Mouse (Mus musculus) spleen, postnatal 14 days (tissue): ENCODE results near the gene Rexo2.
"Not testable (repeated sequence)": the region's sequence is repeated elsewhere in the genome, so short reads cannot be mapped to it uniquely, and the experiment has no call there.

Experiments used
- DNase-seq, 2 experiments: peaks; one replicate each; pipeline ENCODE4 v3.0.0; 2021 to 2022; ENCODE audit warnings: low spot score in 2 of 2

Gene Rexo2

DNA sequence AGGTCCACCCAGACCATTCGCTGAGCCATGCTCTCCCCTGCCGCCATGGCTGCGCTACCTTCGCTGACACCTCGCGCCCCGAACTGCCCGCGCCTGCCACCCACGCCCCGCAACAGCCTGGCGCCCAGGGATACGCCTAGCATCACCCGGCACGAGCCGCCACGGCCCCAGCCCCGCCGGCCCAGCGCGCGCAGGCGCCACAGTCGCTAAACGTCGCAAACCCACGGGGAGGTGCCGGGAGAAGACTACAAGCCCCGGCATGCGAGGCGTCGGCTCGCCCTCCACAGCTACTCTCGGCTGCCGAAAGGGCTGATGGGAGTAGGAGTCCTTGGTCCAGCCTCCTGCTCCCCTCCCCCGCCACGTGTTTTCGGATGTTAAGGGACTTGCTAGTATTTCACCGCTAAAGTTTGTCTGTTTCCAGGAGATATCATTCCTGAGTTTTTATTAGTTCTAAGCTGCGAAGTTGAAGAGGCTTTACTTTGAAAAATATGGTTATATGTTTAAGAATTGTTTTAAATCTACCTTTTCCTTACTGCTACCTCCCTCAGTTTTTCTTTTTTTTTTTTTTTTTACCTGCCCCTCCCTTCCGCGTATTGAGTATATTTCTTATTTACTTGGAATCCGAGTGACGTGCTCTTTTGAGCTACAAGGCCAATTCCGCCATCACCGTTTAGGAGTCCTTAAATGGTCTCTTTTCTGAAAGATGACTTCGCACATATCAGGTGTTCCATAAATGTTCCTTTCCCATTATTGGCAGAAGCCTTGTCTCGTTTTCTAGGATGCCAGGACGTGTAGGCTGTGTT is at the start of gene Rexo2:
Gene Rexo2, minus strand, starts transcription at position 213 of the 803 bp plus-strand sequence.
- peak; percentile 87 to 91 for DNase-seq

DNA sequence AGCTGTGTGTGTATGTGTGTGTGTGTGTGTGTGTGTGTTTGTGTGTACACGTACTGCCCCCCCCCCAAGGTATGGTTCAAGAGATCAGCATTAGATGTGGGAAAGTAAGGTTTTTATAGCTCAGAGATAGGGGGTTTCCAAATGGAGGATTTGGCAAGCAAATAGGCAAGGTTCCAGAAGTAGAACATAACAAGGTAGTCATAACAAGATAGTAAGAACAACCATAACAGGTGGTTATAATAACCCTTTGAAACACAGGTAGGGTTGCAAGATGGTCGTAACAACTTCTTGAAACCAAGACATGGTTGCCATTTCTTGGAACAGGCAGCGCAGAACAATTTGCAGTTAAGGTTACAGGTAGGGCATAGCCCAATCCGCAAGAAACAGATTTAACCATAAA is 46.1 kb upstream of the Rexo2 start:
- no peak for DNase-seq

DNA sequence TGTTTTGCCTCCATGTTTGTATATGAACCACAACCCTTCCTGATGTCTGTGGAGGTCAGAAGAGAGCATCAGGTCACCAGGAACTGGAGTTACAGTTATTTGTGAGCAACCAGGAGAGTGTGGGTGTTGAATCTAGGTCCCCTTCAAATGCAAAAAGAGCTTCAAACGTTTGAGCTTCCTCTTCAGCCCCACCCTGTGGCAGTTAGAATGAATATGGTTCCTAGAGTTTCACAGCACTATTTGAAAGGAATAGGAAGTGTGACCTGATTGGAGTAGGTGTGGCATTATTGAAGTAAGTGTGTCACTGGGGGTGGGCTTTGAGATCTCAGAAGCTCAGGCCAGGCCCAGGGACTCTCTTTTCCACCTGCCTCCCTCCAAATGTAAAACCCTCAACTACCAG is 45.1 kb upstream of the Rexo2 start:
- DNase-seq: no peak

DNA sequence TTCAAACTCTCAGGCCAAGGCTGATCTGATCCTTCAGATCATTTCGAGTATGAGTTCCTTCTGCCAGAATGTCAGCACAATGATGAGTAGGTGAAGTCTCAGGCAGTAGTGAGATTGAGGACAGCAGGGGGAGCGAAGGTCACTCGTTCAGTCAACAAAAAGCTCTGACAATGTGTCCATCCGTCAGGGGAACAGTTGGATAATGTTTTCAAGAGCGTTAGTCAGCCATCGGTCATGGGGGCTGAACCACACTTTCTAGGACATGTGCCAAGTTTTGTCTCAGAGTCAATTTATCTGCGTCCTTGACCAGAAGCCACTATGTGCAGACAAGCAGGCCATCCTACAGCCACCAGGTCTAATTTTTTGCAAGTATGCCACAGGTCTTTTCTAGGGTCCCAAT is 40.0 kb upstream of the Rexo2 start:
- DNase-seq: not testable (repeated sequence)

DNA sequence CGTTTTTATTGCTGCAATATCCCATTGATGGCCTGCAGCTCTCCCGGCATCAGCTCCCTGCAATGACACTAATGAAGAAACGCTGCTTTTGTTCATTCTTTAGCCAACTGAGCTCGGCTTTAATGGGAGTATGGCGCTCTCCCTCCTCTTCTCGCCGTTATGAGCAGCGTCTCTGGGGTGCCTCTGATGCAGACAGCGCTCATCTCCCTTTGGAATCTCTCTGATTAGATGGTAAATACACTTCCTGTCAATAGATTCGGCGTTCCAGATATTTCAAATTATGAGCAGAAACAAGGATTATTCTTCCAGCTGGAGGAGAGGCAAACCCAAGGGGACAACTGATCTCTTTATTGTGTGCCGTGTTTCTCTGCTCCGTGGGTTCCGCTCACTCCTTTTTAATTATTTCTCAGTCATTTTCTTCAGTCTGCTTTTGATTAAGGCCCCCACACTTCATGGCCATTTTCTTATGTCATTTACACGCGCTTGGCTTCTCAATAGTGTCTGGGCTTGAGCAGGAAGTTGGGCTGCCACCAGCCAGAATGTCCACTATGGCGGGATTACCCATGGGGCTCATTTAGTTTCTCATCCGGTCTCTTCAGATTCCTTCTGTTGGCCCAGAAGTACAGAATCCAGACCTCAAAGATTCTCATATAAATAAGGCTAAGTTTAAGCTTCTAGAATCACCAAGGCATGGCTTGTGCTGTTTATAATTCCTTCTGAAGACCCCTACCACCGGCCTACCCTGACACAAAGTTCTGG is 37.1 kb upstream of the Rexo2 start:
- no peak for DNase-seq

DNA sequence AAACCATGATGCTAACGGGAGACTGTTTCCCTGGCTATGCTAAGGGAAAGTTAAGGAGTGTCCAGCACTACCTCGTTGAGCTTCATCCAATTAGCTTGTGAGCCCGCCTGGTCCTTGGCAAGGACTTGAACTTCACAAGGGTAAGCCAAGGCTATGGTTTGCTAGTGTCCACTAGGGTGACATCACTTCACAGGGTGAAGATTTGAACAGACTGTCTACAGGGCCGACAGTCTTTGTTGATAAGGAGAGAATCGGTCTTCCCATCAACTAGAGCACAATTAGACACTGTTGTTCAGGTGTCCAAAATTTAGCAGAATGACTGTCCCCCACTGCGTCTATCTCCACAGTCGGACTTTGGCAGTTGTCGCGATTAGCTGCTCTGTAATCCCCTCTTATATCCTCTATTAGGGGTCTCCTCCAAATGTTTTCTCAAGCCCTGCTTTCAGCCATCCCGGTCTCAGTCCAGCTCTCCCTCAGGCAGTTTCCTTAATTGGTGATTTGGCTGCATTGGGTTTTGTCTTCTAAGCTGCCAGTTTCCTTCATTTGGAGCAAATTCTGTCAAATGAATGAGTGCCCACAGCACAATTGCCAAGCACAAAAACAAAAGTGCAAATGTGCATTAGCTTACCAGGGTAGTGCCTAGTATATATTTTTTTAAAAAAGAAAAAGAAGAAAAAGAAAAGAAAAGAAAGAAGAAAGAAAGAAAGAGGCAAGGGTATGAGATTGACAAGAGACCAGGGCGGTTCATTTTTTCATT is 36.4 kb upstream of the Rexo2 start:
- no peak for DNase-seq

DNA sequence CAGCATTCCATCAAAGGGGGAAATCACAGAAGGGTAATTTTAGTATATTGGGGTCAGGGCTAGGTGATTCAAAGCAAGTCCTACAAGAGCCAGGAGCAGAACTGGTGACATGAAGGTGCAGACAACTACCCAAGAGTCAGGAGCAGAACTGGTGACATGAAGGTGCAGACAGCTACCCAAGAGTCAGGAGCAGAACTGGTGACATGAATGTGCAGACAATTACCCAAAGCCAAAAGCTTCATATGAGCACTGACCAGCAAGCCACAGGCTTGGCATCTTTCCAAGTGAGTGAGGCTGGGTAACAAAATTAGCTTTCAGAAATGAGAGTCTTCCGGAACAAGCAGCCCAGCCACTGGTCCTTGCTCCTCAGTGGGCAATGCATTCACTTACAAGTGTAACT is 34.9 kb upstream of the Rexo2 start:
- DNase-seq: no peak

DNA sequence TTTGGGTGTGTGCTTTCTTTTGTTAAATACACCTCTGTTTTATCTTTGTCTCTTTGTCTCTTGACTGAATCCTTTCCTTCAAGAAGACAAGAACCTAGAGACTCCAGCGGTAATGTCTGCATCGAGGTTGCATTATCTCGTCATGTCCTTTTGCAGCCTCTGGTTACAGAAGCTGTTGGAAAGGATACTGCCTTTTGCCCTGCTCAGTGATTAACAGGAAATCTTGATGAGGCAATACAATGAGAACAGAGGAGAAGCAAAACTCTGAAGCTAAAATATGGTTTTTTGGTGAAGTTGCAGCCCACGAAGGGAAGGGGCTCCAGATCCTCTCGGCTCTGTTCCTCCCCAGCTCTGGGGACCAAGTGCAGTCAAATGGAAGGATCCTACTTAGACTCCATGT is 29.7 kb upstream of the Rexo2 start:
- no peak for DNase-seq

DNA sequence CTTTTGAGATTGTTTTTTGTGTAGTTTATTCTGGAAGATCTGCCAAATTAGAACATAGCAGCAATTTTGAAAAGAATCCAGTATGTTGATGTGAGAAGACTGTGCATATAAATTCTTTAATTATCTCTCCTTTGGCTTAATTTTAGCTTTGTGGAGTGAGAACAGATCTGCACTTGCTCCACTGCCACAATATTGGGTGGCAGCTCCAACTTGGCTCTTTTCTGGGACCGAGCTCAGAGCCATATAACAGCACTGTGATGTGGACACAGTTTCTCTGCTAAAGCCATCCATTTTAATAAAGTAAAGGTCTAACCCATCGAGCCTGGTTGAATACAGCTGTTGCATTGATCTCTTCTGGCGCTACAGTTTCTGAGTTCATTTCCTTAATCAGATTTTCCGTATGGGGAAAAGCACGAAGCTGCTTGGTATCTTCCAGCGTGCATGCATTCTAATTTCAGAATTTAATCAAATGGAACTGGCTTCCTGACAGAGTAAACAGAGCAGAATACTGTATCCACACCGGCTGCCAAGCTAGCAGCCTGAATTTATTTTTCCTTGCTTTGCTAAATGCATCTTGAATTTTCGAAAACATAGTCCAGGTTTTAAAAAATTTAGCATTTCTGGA is 24.4 kb upstream of the Rexo2 start:
- DNase-seq: no peak

DNA sequence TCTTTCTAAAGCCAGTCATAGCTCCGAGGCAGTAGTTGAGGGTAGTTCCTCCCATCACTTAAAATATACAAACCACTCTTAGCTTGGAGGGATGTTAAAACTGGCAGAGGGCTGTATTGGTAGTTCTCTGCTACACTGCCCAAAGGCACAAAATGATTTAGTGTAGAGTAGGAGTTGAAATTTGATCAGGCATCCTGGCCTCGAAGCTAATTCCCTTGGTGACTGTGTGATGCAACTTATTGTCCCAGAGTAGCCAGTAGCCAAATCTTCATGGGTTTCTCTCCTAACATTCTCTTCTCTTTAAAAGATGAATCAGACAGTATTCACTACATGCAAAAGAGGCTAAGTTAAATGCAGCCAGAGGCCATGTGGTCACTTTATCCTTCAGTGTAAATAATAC is 22.6 kb upstream of the Rexo2 start:
- no peak for DNase-seq

DNA sequence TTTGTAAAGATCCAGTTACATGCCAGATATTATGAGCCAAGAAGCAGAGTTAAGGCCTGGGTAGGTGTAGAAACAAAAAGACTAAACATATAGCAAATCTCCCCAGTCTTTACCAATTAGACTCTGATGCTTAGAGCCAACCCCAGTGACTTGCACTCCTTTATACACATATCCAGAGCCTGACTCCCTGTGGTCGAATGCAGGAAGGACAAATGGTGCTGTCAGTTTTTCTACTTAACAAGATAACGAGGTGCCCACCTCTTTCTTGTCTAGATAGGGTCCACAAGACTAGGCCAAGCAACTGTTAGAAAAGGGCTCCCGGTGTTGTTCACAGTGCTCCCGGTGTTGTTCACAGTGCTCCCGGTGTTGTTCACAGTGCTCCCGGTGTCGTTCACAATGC is 20.8 kb upstream of the Rexo2 start:
- no peak for DNase-seq

DNA sequence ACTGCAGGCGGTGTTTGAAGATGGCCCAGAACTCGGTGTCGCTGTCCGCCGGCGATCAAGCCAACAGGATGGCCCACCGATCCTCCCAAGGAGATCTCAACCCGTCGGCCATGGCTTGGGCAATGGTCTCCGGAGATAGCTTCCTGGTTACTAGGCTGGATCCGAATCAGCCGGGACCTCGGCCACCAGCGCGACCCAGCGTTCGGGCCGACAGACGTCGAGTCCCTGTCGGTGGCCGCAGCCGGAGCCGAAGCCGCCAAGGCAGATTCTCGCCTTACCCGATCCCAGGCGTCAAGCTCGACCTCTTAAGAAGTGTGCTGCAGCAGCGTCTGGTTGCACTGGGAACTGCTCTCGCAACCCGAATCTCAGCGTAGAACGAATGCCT is 15.1 kb upstream of the Rexo2 start:
- no peak for DNase-seq

DNA sequence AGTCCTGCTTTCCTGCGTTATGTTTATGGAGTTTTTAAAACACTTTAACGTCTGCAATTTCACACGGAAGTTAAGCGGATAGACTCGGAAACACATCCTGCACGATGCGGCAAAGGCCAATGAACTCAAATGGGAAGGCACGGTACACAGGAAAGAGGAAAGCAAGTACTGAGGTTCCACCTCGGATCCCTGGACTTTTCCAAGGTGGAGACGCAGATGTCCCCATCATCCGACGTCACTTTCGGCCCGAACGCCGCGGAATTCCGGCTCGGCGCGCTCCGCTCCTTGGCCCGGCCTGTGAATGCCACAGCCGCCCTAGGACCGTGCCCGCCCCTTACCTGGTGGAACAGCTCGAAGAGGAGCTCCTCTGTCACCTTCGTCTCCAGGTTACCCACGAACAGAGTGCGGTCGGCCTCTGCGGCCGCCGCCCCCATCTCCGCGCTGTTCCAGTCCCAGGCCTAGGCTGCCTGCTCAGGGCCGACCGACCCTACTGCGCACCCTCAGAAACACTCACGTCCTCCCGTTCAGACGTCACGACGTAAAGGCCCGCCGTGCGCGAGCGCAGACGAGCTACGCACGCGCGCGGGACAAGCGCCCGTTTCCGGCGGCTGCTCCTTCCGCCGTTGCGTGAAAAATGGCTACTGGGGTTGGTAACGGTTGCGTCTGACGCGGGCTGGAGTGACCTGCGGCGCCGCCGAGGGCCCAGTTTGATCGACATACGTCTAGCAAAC is 14.6 kb upstream of the Rexo2 start, which contains the start of the genes Rbm7 and Gm5617:
Gene Rbm7, minus strand, starts transcription at position 483 of the 731 bp plus-strand sequence.
Gene Gm5617, plus strand, starts transcription at position 626 of the 731 bp plus-strand sequence.
- DNase-seq: peak; percentile 86 to 92

DNA sequence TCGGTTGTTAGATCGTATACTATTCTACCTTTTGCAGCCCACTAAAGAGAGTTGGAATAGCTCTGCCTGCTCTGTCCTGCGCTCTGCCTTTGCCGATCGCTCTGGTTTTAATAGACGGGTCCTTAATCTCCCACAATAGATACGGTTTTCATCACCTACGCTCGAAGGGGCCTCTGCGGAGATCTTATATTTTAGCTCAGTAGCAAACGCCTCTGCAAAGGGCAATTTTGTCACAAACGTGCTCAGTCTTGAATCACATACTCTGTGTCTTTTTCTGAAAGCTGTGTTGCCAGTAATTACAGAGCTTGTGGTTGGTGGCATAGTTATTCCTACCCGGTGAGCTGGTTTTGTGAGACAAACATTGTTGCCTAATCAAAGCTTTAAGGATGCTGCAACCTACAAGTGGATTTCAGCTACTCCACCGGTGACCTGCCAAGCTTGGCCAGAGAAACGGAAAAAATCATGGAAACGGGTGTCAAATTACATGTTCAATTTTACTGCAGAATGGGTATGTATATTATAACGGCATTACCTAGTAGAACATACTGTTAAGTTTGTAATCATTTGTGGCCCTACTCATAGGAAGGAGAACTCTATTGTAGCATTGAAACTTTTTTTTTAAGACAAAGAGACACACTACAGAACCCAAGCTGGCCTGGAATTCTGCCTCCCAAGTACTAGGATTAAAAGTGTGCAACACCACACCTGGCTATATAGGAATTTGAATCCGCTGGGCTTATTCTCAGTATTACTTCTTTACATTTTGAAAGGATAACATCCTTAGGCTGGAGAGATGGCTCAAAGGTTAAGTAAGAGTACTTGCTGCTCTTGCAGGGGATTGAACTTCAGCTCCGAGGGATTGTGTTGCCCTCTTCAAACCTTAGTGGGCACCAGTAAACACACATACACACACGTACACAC is 1.1 kb upstream of the Rexo2 start:
- no peak for DNase-seq

DNA sequence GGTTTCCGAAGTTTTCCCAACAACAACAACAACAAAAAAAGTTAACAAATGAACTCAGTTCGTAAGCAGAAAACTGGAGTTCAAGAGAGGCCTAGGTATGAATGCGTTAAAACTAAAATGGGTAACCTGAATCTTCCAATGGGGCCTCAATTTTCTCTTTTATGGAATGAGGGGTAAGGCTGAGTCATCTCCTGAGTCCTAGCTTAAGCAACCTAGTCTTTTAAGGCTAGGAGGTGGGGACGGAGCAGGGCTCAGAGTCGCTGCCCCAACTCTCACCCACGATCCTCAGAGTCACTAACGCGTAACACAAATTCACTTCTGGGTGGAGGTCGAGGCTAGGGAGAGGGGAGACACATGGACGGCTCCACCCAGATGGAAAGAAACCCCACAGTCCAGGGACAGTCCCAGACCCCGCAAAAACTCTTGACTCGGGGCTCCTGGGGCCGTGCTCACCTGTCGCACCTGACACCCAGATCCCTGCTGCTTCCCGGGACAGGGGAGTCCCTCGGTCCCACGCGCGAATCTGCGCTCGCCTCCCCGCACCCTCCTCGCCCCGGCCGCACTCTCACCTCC is 499 bp downstream of the Rexo2 start:
- no peak for DNase-seq

DNA sequence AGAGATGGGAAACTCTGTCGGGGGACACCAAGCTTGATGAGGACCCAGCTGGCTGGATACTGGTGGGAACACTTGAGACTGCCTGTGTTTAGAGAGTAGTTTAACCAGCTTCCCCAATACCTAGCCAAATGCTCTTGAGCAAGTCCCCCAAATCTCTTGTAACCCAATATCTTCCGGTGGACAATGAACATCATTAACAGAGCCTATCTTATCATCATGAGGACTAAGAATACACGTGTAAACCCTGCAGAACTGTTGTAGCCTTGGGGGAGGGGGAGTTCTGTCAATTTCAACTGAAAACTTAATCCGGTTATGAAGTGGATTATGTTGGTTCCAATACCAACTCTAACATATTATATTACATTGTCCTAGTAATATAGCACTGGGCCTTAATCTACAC is 1.6 kb downstream of the Rexo2 start:
- DNase-seq: no peak

DNA sequence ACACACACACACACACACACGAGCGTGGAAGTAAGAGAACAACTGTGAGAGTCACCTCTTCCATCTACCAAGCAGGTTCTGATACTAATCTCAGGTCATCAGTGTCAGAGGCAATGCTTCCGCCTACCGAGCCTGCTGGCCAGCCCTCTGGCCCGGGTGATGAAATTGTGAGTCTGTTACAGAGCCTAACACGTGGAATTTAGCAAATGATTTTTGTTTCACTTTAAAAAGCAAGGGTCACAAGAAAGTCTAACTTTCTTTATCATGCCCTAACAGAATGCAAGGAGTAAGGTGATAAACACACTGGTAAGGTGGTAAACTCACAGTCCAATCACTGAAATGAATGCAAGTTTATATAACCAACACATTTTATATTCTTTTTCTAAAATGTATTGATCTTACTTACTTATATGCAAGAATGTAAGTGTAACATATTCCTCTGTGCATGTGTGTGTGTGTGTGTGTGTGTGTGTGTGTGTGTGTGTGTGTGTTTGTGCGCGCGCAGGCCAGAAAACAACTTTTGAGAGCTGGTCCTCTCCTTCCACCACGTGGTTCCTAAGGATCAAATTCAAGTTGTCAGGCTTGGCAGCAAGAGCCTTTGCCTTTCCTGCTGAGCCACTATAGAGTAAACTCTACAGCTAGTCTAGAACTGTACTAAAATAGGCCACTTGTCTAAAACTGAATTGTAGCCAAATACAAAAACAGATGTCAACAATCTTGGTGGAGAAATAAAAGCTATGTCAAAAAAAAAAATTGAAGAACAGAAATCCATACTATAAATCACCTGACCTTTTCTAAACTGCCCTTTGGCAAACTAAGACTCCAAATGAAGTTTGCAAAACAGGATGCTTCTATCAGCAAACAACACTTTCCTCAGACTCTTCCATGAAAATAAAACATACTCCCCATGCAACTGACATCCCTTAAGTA is 3.9 kb downstream of the Rexo2 start:
- DNase-seq: no peak

DNA sequence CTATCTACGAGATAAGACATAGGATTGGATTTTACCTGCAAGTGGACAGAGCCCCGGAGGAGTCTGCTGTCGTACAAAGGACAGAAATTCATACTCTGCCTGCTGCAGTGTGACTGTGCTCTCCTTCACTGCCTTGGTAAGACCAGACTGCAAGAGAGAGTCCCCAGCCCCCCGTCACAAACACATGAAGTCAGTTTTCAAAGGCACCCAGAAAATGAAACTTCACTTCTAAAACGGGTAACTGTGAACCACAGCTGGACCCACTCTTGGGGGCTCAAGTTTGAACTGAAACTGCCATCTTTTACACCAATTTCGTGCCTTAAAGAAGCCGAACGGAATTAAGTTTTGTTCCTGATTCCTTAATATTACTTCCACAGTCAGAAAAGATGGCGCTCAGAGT is 6.1 kb downstream of the Rexo2 start:
- no peak for DNase-seq

DNA sequence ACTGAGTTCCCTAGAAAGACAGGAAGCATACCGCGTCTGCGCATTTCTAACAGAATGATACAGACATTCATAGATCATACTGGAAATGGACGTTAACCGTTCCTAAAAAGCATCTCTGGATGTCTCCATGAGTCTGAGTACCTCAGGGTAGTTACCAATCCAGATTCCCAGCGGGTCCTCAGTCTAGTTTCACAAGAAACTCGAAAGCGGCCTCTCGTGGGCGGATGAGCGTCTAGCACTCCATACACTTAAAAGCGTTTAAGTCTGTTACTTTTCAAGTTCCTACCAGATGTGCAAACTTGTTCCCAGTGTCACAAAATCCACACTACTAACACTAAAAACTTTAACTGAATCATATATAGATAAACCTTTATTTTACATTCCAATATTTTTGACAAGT is 7.3 kb downstream of the Rexo2 start:
- no peak for DNase-seq
